Mouse (Mus musculus) spleen, adult 2 months (tissue): ENCODE results near the gene Chl1.

Experiments
- CTCF ChIP-seq: fragments of 200-500 bp; IDR thresholded peaks from 2 replicates; pipeline ENCODE4 v1.5.1; 2011; ENCODE audit warnings: mild to moderate bottlenecking, inconsistent platforms; ENCODE audit not compliant: insufficient read depth, insufficient read length, insufficient replicate concordance; ENCODE audit errors: extremely low read depth
- POLR2A ChIP-seq: fragments of 200-500 bp; IDR thresholded peaks from 2 replicates; pipeline ENCODE4 v1.6.1; 2011; ENCODE audit warnings: low read depth, low read length, inconsistent platforms

DNA sequence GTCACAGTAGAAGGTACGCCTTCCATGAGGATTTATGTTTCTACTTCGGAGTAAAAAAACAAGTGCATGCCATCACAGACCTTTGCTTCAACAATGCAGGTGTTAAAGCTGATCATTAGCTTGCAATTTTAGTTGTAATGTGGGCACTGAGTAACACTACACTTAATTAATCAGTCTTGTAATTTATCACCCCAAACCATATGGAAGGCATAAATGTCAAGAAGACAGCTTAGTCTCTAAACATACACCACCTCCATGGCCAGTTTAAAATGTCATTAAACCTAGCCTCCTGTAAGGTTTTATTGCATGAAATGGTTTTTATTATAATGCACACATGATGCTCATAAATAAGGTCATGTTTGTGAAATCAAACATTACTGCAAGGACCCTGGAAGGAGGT, 164.8 kb downstream of the Chl1 start:
- TF ChIP-seq POLR2A = no peak
- TF ChIP-seq CTCF = no peak
